33 mouse cellular contexts compared by ENCODE assay signal in the genomic region with DNA sequence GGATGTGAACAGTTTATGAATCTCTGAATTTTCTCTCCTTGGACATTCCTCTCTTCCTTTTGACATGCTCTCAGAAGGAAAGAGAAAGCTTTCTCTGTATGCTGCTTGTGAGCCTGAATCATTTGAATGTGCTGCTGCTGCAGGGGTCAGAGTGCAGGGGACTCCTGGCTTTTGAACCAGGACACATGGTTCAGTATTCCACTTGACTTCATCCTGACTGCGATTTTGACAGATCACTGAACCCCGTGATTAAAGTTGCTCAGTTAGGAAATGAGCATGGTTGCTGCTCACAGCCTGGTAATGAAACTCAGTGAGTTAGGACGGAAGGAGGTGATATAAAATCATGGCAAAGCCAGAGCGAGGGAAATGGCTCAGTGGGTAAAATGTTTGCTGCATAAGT.
DNase-seq lines count a peak whose midpoint lies in the region; ATAC-seq lines count a peak whose summit lies in the region.
"Had no signal": no experiment of that assay in that cellular context is flagged by ENCODE, and none has a peak within 500 bp of the region (broad histone marks: within the 10 kb centered on the region; RNA-seq: fewer than 3 reads in every experiment).

No protein-coding gene starts in this region.

- WGBS in limb, embryonic 10.5 days: 64% methylated on average over 4 of the region's 4 CpGs
- 81% methylated on average over 4 of the region's 4 CpGs for WGBS in heart, embryonic 12.5 days
- WGBS in forebrain, embryonic 15.5 days: 73% methylated on average over 4 of the region's 4 CpGs

- H3K9ac ChIP-seq in heart, embryonic 12.5 days: no peak overlapping the region
- H3K9ac ChIP-seq in forebrain, embryonic 15.5 days (replicated peaks): no peak overlapping the region
- H3K9ac ChIP-seq: embryonic facial prominence, embryonic 15.5 days; forebrain, embryonic 13.5 days; hindbrain, embryonic 12.5 days; intestine, embryonic 15.5 days; liver, embryonic 13.5 days had no signal

- H3K4me1 ChIP-seq in limb, embryonic 10.5 days: peaks cover 20% of the 10 kb centered on the region
- H3K4me1 ChIP-seq in heart, embryonic 12.5 days (replicated peaks): no peaks in the 10 kb centered on the region
- 0 out of 2 replicates have a peak, but pooled peaks cover 4% of the 10 kb centered on the region for H3K4me1 ChIP-seq in forebrain, embryonic 15.5 days
- H3K4me1 ChIP-seq: heart, embryonic 10.5 days; intestine, embryonic 15.5 days; liver, embryonic 13.5 days had no signal

- H3K36me3 ChIP-seq in limb, embryonic 10.5 days: no peaks in the 10 kb centered on the region
- no peaks in the 10 kb centered on the region for H3K36me3 ChIP-seq in heart, embryonic 12.5 days
- no peaks in the 10 kb centered on the region for H3K36me3 ChIP-seq in forebrain, embryonic 15.5 days
- H3K36me3 ChIP-seq: embryonic facial prominence, embryonic 10.5 days; embryonic facial prominence, embryonic 15.5 days; heart, embryonic 10.5 days; hindbrain, embryonic 12.5 days; intestine, embryonic 15.5 days; liver, embryonic 13.5 days had no signal

- H3K27me3 ChIP-seq in limb, embryonic 10.5 days (ENCODE audit: low read depth, poor library complexity, severe bottlenecking): no peaks in the 10 kb centered on the region
- no peaks in the 10 kb centered on the region for H3K27me3 ChIP-seq in heart, embryonic 12.5 days (replicated peaks)
- no peaks in the 10 kb centered on the region for H3K27me3 ChIP-seq in forebrain, embryonic 15.5 days
- H3K27me3 ChIP-seq: embryonic facial prominence, embryonic 15.5 days; forebrain, embryonic 13.5 days; intestine, embryonic 15.5 days; liver, embryonic 13.5 days had no signal

- DNase-seq in kidney, adult 18-20 months: peak; percentile 24
- peak; percentile 68 for DNase-seq in kidney, adult 9 months
- peak; percentile 24 for DNase-seq in kidney, postnatal 10 days
- DNase-seq in limb, embryonic 10.5 days (ENCODE audit: low spot score): no peak
- no peak for DNase-seq in left cerebral cortex, postnatal 4 days
- DNase-seq in cerebellum, adult 9-10 months: no peak
- DNase-seq: adrenal gland, adult 2 months; adrenal gland, postnatal 36 days; B cell, adult 2 months; cerebellum, adult 2 months; cerebellum, postnatal 25 days; gastrocnemius, postnatal 25 days; heart, adult 11 months; heart, postnatal 36 days; liver, embryonic 13.5 days; lung, adult 18-20 months; lung, postnatal 10 days; spleen, adult 18-20 months; thymus, adult 2 months; thymus, postnatal 4 days had no signal

- peak overlapping the region; percentile 31; the same call in 1 of the 2 replicates for H3K27ac ChIP-seq in limb, embryonic 10.5 days
- no peak overlapping the region for H3K27ac ChIP-seq in heart, embryonic 12.5 days (ENCODE audit: poor library complexity, severe bottlenecking)
- no peak overlapping the region for H3K27ac ChIP-seq in forebrain, embryonic 15.5 days (replicated peaks)
- H3K27ac ChIP-seq: embryonic facial prominence, embryonic 10.5 days; embryonic facial prominence, embryonic 15.5 days; forebrain, embryonic 13.5 days; heart, embryonic 10.5 days; hindbrain, embryonic 12.5 days; hindbrain, postnatal 0 days; intestine, embryonic 15.5 days; layer of hippocampus, adult 2 months; liver, embryonic 13.5 days had no signal

- no peak overlapping the region for H3K4me3 ChIP-seq in limb, embryonic 10.5 days
- no peak overlapping the region for H3K4me3 ChIP-seq in heart, embryonic 12.5 days
- H3K4me3 ChIP-seq in forebrain, embryonic 15.5 days: no peak overlapping the region
- H3K4me3 ChIP-seq: embryonic facial prominence, embryonic 10.5 days; embryonic facial prominence, embryonic 15.5 days; forebrain, embryonic 13.5 days; heart, embryonic 10.5 days; hindbrain, embryonic 12.5 days; intestine, embryonic 15.5 days; layer of hippocampus, adult 2 months; liver, embryonic 13.5 days had no signal

- no peak for ATAC-seq in heart, embryonic 12.5 days (ENCODE audit: insufficient number of reproducible peaks, low FRiP score)
- ATAC-seq in forebrain, embryonic 15.5 days (replicated peaks): no peak
- ATAC-seq: activated CD4-positive, CD25-positive, alpha-beta regulatory T cell, adult 4 months; forebrain, embryonic 13.5 days; hindbrain, postnatal 0 days; intestine, embryonic 15.5 days; midbrain, embryonic 16.5 days had no signal

- intact Hi-C loops in left cerebral cortex, postnatal 4 days (cut with DNase I): no loop called here

- H3K9me3 ChIP-seq in limb, embryonic 10.5 days (replicated peaks): no peaks in the 10 kb centered on the region
- no peaks in the 10 kb centered on the region for H3K9me3 ChIP-seq in heart, embryonic 12.5 days (replicated peaks)
- H3K9me3 ChIP-seq in forebrain, embryonic 15.5 days: no peaks in the 10 kb centered on the region
- H3K9me3 ChIP-seq: embryonic facial prominence, embryonic 10.5 days; embryonic facial prominence, embryonic 15.5 days; forebrain, embryonic 13.5 days; heart, embryonic 10.5 days; hindbrain, embryonic 12.5 days; intestine, embryonic 15.5 days; liver, embryonic 13.5 days had no signal

- H3K4me2 ChIP-seq in heart, embryonic 12.5 days: no peak overlapping the region
- no peak overlapping the region for H3K4me2 ChIP-seq in forebrain, embryonic 15.5 days (replicated peaks)
- H3K4me2 ChIP-seq: embryonic facial prominence, embryonic 15.5 days; forebrain, embryonic 13.5 days; hindbrain, embryonic 12.5 days; intestine, embryonic 15.5 days; liver, embryonic 13.5 days; midbrain, embryonic 11.5 days had no signal

Comparison
In these comparisons a context has a peak if more than half of its experiments do, and no peak if none do; other contexts are left out.
1. DNase-seq: peak in kidney, adult 18-20 months (single experiment), kidney, adult 9 months (single experiment) and kidney, postnatal 10 days (single experiment); none in limb, embryonic 10.5 days (single experiment), left cerebral cortex, postnatal 4 days (single experiment) and cerebellum, adult 9-10 months (single experiment).